Mouse (Mus musculus) mouse embryonic stem cell (cell line): ENCODE data around the gene Klf16.

Experiments
- in situ Hi-C, 2 experiments: fragments of 300-500 bp; cut with MboI; formaldehyde crosslinking; loops; 1 replicate in 1 of 2; 3 replicates in 1 of 2; pipeline ENCODE4 v1.14.3; 2019 to 2020; ENCODE audit warnings: low sequenced_read_pairs in 2 of 2, low pct_unique_long_range_greater_than_20kb in 1 of 2, mixed read lengths in 1 of 2; ENCODE audit not compliant: unreplicated experiment in 1 of 2

The Klf16 gene

DNA sequence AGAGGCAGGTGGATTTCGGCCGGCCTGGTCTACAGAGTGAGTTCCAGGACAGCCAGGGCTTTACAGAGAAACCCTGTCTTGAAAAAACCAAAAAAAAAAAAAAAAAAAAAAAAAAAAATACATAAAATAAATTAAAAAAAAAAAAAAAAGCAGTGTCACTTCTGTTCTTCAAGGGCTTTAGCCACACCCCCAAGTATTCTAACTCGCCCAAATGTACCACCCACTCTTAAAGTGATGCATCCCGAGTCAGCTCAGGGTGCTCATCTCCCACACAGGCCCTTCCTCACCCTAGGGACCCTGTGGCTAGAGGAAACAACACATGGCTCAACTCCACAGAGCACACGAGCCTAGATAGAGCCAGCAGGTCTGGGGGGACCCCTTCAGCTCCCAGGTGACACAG is 5.9 kb upstream of the Klf16 start:
- in situ Hi-C loops = no loop called here

GRCm38 (mm10) chr10:80578911-80579310 is 1.8 kb upstream of the Klf16 start:
- in situ Hi-C loops = loop anchor here (5.0 to 10.0 kb wide), 2 partner anchors 103 to 106 kb away; no protein-coding TSS in a partner anchor

DNA sequence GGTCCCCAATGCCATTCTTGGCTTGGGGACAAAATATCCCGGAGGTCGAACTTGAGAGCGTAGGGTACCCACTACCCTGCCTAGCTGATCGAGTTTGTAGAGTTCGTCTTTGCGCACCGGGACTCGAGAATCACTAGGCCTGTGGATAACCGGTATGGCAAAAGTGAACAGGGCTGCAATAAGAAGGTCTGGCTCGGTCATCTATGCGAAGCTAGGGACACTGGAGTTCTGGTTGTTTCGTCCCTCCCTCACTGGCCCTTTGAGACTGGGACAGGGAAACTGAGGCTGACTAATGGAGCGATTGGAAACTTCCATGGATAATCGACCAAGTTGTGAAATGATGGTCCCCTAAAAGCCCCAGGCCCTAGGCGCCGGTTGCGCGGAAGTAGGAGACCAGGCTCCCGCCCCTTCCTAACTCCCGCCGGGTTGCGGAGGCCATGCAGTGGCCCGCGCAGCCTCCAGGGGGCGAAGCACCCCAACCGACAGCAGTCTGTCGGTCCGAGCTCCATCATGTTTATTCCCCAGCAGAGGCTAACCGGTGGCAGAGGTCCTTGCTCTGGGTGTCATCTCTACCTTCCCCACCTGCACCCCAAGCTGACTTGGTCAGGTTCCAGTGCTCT is 1.1 kb upstream of the Klf16 start:
- in situ Hi-C loops = loop anchor here (5.0 to 10.0 kb wide), 2 partner anchors 104 to 107 kb away; no protein-coding TSS in a partner anchor

GRCm38 (mm10) chr10:80576351-80577194 is 548 bp downstream of the Klf16 start:
- in situ Hi-C loops = loop anchor here (5.0 to 10.0 kb wide), 2 partner anchors 106 to 108 kb away; no protein-coding TSS in a partner anchor

- in situ Hi-C loops = loop anchor here (5.0 to 10.0 kb wide), 2 partner anchors 106 to 109 kb away; no protein-coding TSS in a partner anchor
Measured at GRCm38 (mm10) chr10:80575925-80576324, 1.2 kb downstream of the Klf16 start.

GRCm38 (mm10) chr10:80574896-80575295 is 2.2 kb downstream of the Klf16 start:
- in situ Hi-C loops = loop anchor here (5.0 to 10.0 kb wide), 2 partner anchors 107 to 110 kb away; no protein-coding TSS in a partner anchor

DNA sequence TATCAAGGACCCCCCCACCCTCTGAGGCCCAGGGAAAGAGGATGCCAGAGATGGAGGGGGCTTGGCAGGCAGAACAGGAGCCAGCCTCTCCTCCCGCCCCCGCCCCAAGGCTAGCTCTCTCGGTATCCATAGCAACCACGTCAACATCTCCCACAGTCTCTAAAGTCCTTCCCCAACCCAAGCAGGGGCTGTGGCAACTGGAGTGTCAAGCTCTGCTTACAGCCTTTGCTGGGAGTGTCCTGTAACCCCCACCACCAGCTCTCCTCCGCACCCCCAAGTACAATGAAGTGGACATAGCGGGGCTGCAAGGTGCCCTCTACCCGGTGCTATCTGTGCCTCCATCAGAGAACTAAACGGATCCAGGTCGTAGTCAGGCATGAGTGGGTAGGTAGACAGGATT is 3.2 kb downstream of the Klf16 start:
- in situ Hi-C loops = loop anchor here in 1 of 2 experiments (10.0 kb wide), 1 partner anchor 111 kb away; no protein-coding TSS in a partner anchor

GRCm38 (mm10) chr10:80572477-80572876 is 4.6 kb downstream of the Klf16 start:
- in situ Hi-C loops = loop anchor here in 1 of 2 experiments (10.0 kb wide), 1 partner anchor 112 kb away; no protein-coding TSS in a partner anchor

DNA sequence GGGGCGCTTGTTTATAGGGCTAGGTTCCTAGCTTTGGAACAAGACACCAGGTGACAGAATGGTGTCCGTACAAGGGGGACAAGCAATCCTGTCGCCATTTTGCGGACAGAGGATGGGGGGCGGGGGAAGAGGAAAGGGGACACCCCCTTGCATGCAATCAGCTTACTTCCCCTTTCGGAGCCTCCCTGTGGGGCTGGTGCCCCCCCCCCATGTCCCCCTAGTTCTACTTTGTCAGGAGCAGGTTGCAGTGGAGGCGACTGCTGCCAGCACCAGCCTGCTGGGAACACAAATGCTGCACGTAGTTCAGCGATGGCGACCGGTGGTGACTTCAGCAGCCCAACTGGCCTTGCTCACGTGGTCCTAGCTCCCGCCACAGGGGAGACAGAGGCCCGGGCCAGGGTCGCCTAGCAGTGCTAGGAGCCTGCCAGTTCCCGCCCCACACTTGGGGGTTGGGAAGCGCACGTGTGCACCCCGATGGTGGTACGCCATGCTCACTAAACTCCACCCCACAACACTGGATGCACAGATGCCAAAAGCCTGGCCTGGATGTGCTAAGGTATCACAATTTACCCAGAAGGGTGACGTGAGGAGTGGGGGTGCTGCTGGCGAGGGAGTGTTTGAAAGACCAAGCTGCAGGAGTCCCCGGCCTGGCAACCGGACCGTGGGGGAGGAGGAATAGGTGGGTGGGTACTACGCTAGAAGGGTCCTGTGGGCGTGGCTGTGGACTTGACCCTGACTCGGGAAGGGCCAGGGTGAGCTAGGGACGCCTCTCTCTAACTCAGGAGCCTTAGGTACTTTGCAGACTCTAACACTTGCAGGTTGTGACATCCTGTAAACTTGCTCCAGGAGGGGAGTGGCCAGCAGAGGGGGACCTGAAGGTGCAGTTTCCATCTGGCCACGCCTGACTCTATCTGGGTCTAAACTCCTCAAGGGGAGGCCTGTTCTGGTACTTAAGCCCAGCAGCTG is 6.0 kb downstream of the Klf16 start:
- in situ Hi-C loops = loop anchor here in 1 of 2 experiments (10.0 kb wide), 1 partner anchor 114 kb away; no protein-coding TSS in a partner anchor

- in situ Hi-C loops = loop anchor here in 1 of 2 experiments (10.0 kb wide), 1 partner anchor 114 kb away; no protein-coding TSS in a partner anchor
Measured at GRCm38 (mm10) chr10:80570419-80570818, 6.7 kb downstream of the Klf16 start.

DNA sequence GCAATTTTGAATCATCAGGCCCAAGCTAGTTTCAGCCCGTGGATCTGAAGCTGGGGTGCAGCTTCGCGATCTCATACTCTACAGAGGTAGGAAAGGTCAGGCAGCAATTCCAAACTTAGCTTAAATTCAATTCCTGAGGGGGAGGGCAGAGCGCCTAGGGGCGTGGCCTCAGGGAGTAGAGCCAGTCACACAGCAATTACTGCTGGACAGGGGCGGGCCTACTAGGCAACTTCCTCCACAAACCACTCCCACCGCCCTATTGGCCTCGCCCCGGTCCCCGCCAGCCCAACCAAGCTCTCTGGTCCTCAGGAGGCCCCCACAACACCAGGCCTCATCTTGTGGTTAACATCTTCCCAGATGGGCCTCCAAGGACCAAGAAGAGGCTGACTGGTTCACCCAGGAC is 7.5 kb downstream of the Klf16 start:
- in situ Hi-C loops = loop anchor here in 1 of 2 experiments (10.0 kb wide), 1 partner anchor 115 kb away; no protein-coding TSS in a partner anchor

DNA sequence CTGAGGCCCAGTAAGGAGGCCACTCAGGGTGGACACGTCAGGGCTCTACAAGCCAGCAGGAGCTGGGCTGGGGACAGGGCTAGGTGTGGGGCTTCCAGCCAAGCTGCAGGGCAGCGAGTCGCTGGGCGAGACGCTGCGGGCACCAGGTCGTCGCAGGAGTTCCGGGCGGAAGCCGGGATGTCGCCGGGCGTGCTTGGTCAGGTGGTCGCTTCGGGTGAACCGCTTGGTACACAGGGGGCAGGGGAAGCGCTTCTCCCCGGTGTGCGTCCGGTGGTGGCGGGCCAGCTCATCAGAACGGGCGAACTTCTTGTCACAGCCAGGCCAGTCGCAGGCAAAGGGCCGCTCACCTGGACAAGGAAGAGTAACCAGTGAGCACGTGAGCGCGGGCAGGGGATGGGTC is 8.2 kb downstream of the Klf16 start:
- in situ Hi-C loops = no loop called here

- in situ Hi-C loops = no loop called here
Measured at GRCm38 (mm10) chr10:80566375-80567092, 10.6 kb downstream of the Klf16 start.

DNA sequence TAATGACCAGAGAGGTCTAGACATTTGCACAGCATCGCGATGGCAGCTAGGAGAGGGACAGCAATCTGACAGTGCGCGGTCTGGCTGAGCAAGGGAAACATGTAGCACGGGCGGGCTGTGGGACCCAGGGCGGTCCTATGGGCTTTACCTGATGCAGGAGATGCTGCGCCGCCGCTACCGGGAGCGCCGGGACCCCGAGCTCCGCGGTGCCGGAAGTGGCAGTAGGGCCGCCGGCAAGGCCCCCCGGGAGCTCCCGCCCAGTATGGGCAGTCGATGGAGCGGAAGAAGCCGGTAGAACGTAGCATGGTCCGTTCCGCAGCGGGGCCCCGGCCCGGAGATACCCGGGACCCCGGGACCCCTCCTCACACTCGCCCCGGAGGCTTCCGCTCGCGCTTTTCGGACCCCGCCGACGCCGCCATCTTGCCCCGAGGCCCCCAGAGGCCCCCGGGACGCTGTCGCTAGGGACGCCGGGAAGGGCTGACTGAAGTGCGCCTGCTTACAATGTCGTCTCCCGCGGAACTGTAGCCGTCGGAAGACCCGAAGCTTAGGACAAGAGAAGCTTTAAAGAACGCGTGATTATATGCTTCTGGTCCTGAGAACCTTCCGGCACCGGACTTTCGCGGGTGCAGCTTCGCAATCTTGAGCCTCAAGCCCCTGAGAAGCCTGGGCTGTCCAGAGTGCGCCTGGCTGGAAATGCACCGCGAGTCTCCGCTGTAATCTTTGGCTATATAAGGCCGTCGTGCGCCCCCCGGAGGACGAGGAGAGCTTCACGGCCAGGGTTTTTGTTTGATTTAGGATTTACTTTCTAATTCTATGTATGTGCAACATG is 15.8 kb downstream of the Klf16 start, which contains the start of gene Rexo1:
Gene Rexo1 (minus strand): TSS at position 445 of the 829 bp plus-strand sequence.
- in situ Hi-C loops = no loop called here

DNA sequence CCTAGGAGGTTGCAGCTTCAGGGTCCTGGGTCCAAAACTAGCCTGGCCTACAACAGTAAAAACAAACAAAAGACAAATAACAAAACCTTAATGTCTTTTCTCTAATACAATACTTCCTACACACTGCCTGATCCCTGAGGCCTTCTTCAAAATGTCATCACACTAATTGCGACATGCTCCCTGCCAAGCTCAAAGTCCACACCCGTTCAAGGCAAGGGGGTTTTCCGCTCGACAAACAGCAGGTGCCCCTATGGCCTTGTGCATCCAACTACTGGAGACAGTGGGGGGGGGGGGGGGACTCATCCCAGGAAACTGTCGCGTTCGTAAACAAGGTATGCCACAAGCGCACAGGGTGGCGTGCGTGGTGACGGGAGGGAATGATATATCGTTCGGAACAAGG is 16.5 kb downstream of the Klf16 start:
- in situ Hi-C loops = no loop called here

DNA sequence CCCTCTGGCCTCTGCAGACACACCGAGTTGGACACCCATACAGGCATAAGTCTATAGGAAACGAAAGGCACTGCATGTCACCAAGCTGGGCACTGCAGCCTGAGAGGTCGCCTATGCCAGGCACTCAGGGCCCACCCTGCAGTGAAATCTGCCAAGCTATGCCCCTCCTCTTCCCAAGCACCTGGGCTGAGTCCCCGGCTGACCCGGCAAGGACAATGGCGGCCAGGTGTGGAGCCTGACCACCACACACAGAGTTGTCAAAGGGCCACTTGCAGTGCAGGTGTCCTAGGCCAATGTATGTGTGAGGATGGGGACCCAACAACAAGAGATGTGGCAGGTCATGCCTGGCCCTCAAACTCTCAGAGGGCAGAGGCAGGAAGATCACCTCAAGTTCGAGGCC is 17.7 kb downstream of the Klf16 start:
- in situ Hi-C loops = no loop called here
